Mouse (Mus musculus) lung, postnatal 0 days (tissue): ENCODE data around the gene Bmp8a.

Experiments
- CTCF ChIP-seq: IDR thresholded peaks from 2 replicates; pipeline ENCODE4 v1.5.1; 2016; ENCODE audit warnings: antibody characterized with exemption, mild to moderate bottlenecking
- EP300 ChIP-seq: IDR thresholded peaks from 2 replicates; pipeline ENCODE4 v1.6.1; 2016; ENCODE audit warnings: antibody characterized with exemption, mild to moderate bottlenecking, control low read depth

- TF ChIP-seq CTCF (no peak), EP300 (no peak)
Measured at GRCm38 (mm10) chr4:123323534-123323933, 19.5 kb downstream of the Bmp8a start, which contains the start of gene Oxct2a.
